Mouse (Mus musculus) intestine, postnatal 0 days (tissue): ENCODE data around the gene Ulk4. TPM values are rescaled to one million over a fixed set of nuclear protein-coding genes. Genes with fewer than 3 reads are reported as not detected.

Experiments used
- ATAC-seq: fragments of 200-750 bp; cut with Nextera tagmentation; 2 replicates; pipeline ENCODE4 v1.8.0; 2017; ENCODE audit warnings: mild to moderate bottlenecking, moderate TSS enrichment, moderate library complexity
- H3K27ac ChIP-seq: fragments of 300-500 bp; sonication (generic); 2 replicates; pipeline ENCODE4 v1.5.1; 2014; ENCODE audit warnings: mild to moderate bottlenecking, low read depth, low read length, moderate library complexity
- H3K27me3 ChIP-seq: fragments of 300-500 bp; sonication (generic); replicated peaks from 2 replicates; pipeline ENCODE4 v1.6.1; 2014; ENCODE audit warnings: low read length, mixed read lengths; ENCODE audit not compliant: control insufficient read depth, insufficient read depth
- H3K36me3 ChIP-seq: fragments of 300-500 bp; sonication (generic); 2 replicates; pipeline ENCODE4 v1.6.1; 2014; ENCODE audit warnings: mild to moderate bottlenecking, moderate library complexity; ENCODE audit not compliant: control insufficient read depth, insufficient read depth
- H3K4me1 ChIP-seq: fragments of 300-500 bp; sonication (generic); replicated peaks from 2 replicates; pipeline ENCODE4 v1.6.1; 2014; ENCODE audit warnings: antibody characterized with exemption, low read length, mixed read lengths; ENCODE audit not compliant: control insufficient read depth, insufficient read depth
- H3K4me2 ChIP-seq: fragments of 300-500 bp; sonication (generic); replicated peaks from 2 replicates; pipeline ENCODE4 v1.6.1; 2014; ENCODE audit warnings: low read depth, mild to moderate bottlenecking, moderate library complexity
- H3K4me3 ChIP-seq: fragments of 300-500 bp; sonication (generic); 2 replicates; pipeline ENCODE4 v1.5.1; 2014; ENCODE audit warnings: low read depth, low read length
- H3K9ac ChIP-seq: fragments of 300-500 bp; sonication (generic); 2 replicates; pipeline ENCODE4 v1.6.1; 2014; ENCODE audit warnings: mild to moderate bottlenecking, low read depth, low read length
- H3K9me3 ChIP-seq: fragments of 300-500 bp; sonication (generic); 2 replicates; pipeline ENCODE4 v1.6.1; 2016; ENCODE audit warnings: mixed run types; ENCODE audit not compliant: control insufficient read depth
- CTCF ChIP-seq: sonication (generic); IDR thresholded peaks from 2 replicates; pipeline ENCODE4 v1.5.1; 2016; ENCODE audit warnings: low read depth, mild to moderate bottlenecking, control low read depth, antibody characterized with exemption, moderate library complexity
- WGBS: fragments of 180-500 bp; shearing (Covaris S2); extraction: QIAGEN DNeasy Blood & Tissue Kit; methylation state at CpG from one replicate; pipeline ENCODE4 v1.1.7; 2014; 5-methylcytosine and 5-hydroxymethylcytosine counted together
- polyA plus RNA-seq: library from polyadenylated mRNA; unstranded; fragments of >200 nt; fragmentation: Nextera tagmentation; extraction: Ambion mirVana; gene quantifications from 2 replicates; pipeline ENCODE4 v1.2.1, GENCODE M21; 2015

Gene Ulk4
- polyA plus RNA-seq, 1 experiment from 2014 or later: 111 TPM

- Histone ChIP-seq H3K36me3 (peaks cover 91% of the 10 kb centered on the region), H3K9ac (no peak overlapping the region), H3K4me1 (no peaks in the 10 kb centered on the region), H3K27me3 (no peaks in the 10 kb centered on the region), H3K4me2 (no peak overlapping the region), H3K4me3 (no peak overlapping the region), H3K27ac (no peak overlapping the region), H3K9me3 (no peaks in the 10 kb centered on the region)
- no peak for TF ChIP-seq CTCF
- ATAC-seq: no peak
- WGBS: 75% methylated on average over 3 of the region's 3 CpGs
Observed at GRCm38 (mm10) chr9:120961969-120962700, 314.9 kb downstream of the Ulk4 start.

- Histone ChIP-seq H3K4me1 (no peaks in the 10 kb centered on the region), H3K36me3 (peaks cover 91% of the 10 kb centered on the region), H3K27me3 (no peaks in the 10 kb centered on the region), H3K4me3 (no peak overlapping the region), H3K4me2 (no peak overlapping the region), H3K27ac (peak overlapping the region; percentile 35; the same call in 1 of the 2 replicates), H3K9me3 (no peaks in the 10 kb centered on the region), H3K9ac (no peak overlapping the region)
- no peak for ATAC-seq
- no peak for TF ChIP-seq CTCF
- 50% methylated on average over 3 of the region's 3 CpGs for WGBS
Observed at GRCm38 (mm10) chr9:120961466-120961865, 315.5 kb downstream of the Ulk4 start.

- Histone ChIP-seq H3K4me3 (no peak overlapping the region), H3K4me1 (no peaks in the 10 kb centered on the region), H3K4me2 (no peak overlapping the region), H3K27me3 (no peaks in the 10 kb centered on the region), H3K9ac (no peak overlapping the region), H3K36me3 (peaks cover 91% of the 10 kb centered on the region), H3K9me3 (no peaks in the 10 kb centered on the region), H3K27ac (no peak overlapping the region; the same call in 1 of the 2 replicates)
- WGBS: 71% methylated on average over 4 of the region's 4 CpGs
- no peak for TF ChIP-seq CTCF
- no peak for ATAC-seq
Observed at GRCm38 (mm10) chr9:120960611-120961010, 316.4 kb downstream of the Ulk4 start.

GRCm38 (mm10) chr9:120959225-120959624, 317.8 kb downstream of the Ulk4 start:
- Histone ChIP-seq H3K36me3 (peaks cover 91% of the 10 kb centered on the region), H3K4me1 (no peaks in the 10 kb centered on the region), H3K9me3 (no peaks in the 10 kb centered on the region), H3K27me3 (no peaks in the 10 kb centered on the region), H3K4me3 (no peak overlapping the region), H3K27ac (0 out of 2 replicates have a peak overlapping the region, but pooled peaks have one; percentile 28), H3K9ac (no peak overlapping the region), H3K4me2 (no peak overlapping the region)
- 74% methylated on average over 4 of the region's 4 CpGs for WGBS
- no peak for TF ChIP-seq CTCF
- no peak for ATAC-seq

GRCm38 (mm10) chr9:120958560-120958959, 318.4 kb downstream of the Ulk4 start:
- Histone ChIP-seq H3K9me3 (no peaks in the 10 kb centered on the region), H3K9ac (no peak overlapping the region), H3K4me3 (no peak overlapping the region), H3K4me2 (no peak overlapping the region), H3K4me1 (no peaks in the 10 kb centered on the region), H3K27me3 (no peaks in the 10 kb centered on the region), H3K27ac (0 out of 2 replicates have a peak overlapping the region, but pooled peaks have one; percentile 28), H3K36me3 (peaks cover 92% of the 10 kb centered on the region)
- WGBS: 69% methylated on average over 6 of the region's 6 CpGs
- ATAC-seq: no peak
- no peak for TF ChIP-seq CTCF

- H3K36me3 ChIP-seq: peaks cover 97% of the 10 kb centered on the region
- 84% methylated on average over 5 of the region's 5 CpGs for WGBS
- no peaks in the 10 kb centered on the region for H3K4me1 ChIP-seq
- no peak for TF ChIP-seq CTCF
- H3K27me3 ChIP-seq: no peaks in the 10 kb centered on the region
- H3K9me3 ChIP-seq: no peaks in the 10 kb centered on the region
- ATAC-seq: no peak
- H3K27ac ChIP-seq: peak overlapping the region; percentile 28; the same call in 1 of the 2 replicates
- no peak overlapping the region for H3K4me2 ChIP-seq
- no peak overlapping the region for H3K9ac ChIP-seq
- no peak overlapping the region for H3K4me3 ChIP-seq
Observed at GRCm38 (mm10) chr9:120958051-120958450, 318.9 kb downstream of the Ulk4 start.
